Mouse (Mus musculus) kidney, embryonic 14.5 days (tissue): ENCODE measurements around the gene Ldlrad3. TPM values are rescaled to one million over a fixed set of nuclear protein-coding genes. Genes with fewer than 3 reads are reported as not detected.

Source experiments
- ATAC-seq: fragments of 200-750 bp; cut with Nextera tagmentation; 2 replicates; pipeline ENCODE4 v1.8.0; 2017; ENCODE audit warnings: moderate number of reproducible peaks, mild to moderate bottlenecking, moderate TSS enrichment, moderate library complexity; ENCODE audit not compliant: low FRiP score, low TSS enrichment
- H3K27ac ChIP-seq: fragments of 300-500 bp; sonication (generic); 2 replicates; pipeline ENCODE4 v1.5.1; 2014; ENCODE audit warnings: low read depth, mild to moderate bottlenecking, low read length, moderate library complexity, mixed read lengths
- H3K27me3 ChIP-seq: fragments of 300-500 bp; sonication (generic); 2 replicates; pipeline ENCODE4 v1.6.1; 2014; ENCODE audit warnings: mild to moderate bottlenecking, low read length; ENCODE audit not compliant: control insufficient read depth, insufficient read depth
- H3K36me3 ChIP-seq: fragments of 300-500 bp; sonication (generic); 2 replicates; pipeline ENCODE4 v1.6.1; 2014; ENCODE audit warnings: low read length, mixed read lengths; ENCODE audit not compliant: control insufficient read depth, insufficient read depth
- H3K4me1 ChIP-seq: fragments of 300-500 bp; sonication (generic); 2 replicates; pipeline ENCODE4 v1.6.1; 2014; ENCODE audit warnings: low read length, mixed read lengths; ENCODE audit not compliant: control insufficient read depth, insufficient read depth
- H3K4me2 ChIP-seq: fragments of 300-500 bp; sonication (generic); replicated peaks from 2 replicates; pipeline ENCODE4 v1.6.1; 2014; ENCODE audit warnings: low read depth, mild to moderate bottlenecking, low read length
- H3K4me3 ChIP-seq: fragments of 300-500 bp; sonication (generic); 2 replicates; pipeline ENCODE4 v1.5.1; 2014; ENCODE audit warnings: mild to moderate bottlenecking, low read length
- H3K9ac ChIP-seq: fragments of 300-500 bp; sonication (generic); 2 replicates; pipeline ENCODE4 v1.6.1; 2014; ENCODE audit warnings: low read depth, mild to moderate bottlenecking, low read length, moderate library complexity
- H3K9me3 ChIP-seq: fragments of 300-500 bp; sonication (generic); 2 replicates; pipeline ENCODE4 v1.6.1; 2016; ENCODE audit warnings: low read length; ENCODE audit not compliant: control insufficient read depth
- WGBS: fragments of 180-500 bp; shearing (Covaris S2); extraction: QIAGEN DNeasy Blood & Tissue Kit; methylation state at CpG from one replicate; pipeline ENCODE4 v1.1.7; 2014; 5-methylcytosine and 5-hydroxymethylcytosine counted together
- polyA plus RNA-seq: library from polyadenylated mRNA; unstranded; fragments of >200 nt; fragmentation: Nextera tagmentation; extraction: Ambion mirVana; gene quantifications from 2 replicates; pipeline ENCODE4 v1.2.1, GENCODE M21; 2014

Gene Ldlrad3
- polyA plus RNA-seq, 1 experiment from 2014 or later = 39.2 TPM

GRCm38 (mm10) chr2:102130198-102130845, 55.9 kb downstream of the Ldlrad3 start:
- Histone ChIP-seq H3K36me3 (no peaks in the 10 kb centered on the region), H3K4me3 (no peak overlapping the region), H3K27ac (no peak overlapping the region), H3K4me1 (peaks cover 11% of the 10 kb centered on the region), H3K27me3 (no peaks in the 10 kb centered on the region), H3K4me2 (no peak overlapping the region), H3K9ac (no peak overlapping the region), H3K9me3 (no peaks in the 10 kb centered on the region)
- 86% methylated on average over 8 of the region's 8 CpGs for WGBS
- ATAC-seq = no peak

GRCm38 (mm10) chr2:102129235-102129634, 57.0 kb downstream of the Ldlrad3 start:
- Histone ChIP-seq H3K27ac (no peak overlapping the region), H3K9ac (no peak overlapping the region), H3K4me1 (peaks cover 11% of the 10 kb centered on the region), H3K36me3 (no peaks in the 10 kb centered on the region), H3K4me3 (no peak overlapping the region), H3K27me3 (no peaks in the 10 kb centered on the region), H3K4me2 (no peak overlapping the region), H3K9me3 (no peaks in the 10 kb centered on the region)
- no peak for ATAC-seq
- 79% methylated on average over 4 of the region's 4 CpGs for WGBS

GRCm38 (mm10) chr2:102128500-102129030, 57.6 kb downstream of the Ldlrad3 start:
- no peak overlapping the region for H3K27ac ChIP-seq
- peaks cover 11% of the 10 kb centered on the region for H3K4me1 ChIP-seq
- H3K4me3 ChIP-seq = no peak overlapping the region
- no peak for ATAC-seq
- WGBS = 80% methylated on average over 14 of the region's 14 CpGs
- no peaks in the 10 kb centered on the region for H3K9me3 ChIP-seq
- H3K9ac ChIP-seq = no peak overlapping the region
- no peaks in the 10 kb centered on the region for H3K36me3 ChIP-seq
- H3K4me2 ChIP-seq = no peak overlapping the region
- no peaks in the 10 kb centered on the region for H3K27me3 ChIP-seq

GRCm38 (mm10) chr2:102127791-102128387, 58.3 kb downstream of the Ldlrad3 start:
- Histone ChIP-seq H3K36me3 (no peaks in the 10 kb centered on the region), H3K4me1 (peaks cover 5% of the 10 kb centered on the region; the same call in 1 of the 2 replicates), H3K27ac (no peak overlapping the region), H3K9me3 (no peaks in the 10 kb centered on the region), H3K4me2 (no peak overlapping the region), H3K9ac (no peak overlapping the region), H3K4me3 (no peak overlapping the region), H3K27me3 (no peaks in the 10 kb centered on the region)
- no peak for ATAC-seq
- WGBS = 83% methylated on average over 8 of the region's 8 CpGs

- Histone ChIP-seq H3K27me3 (no peaks in the 10 kb centered on the region), H3K4me1 (no peaks in the 10 kb centered on the region; the same call in 1 of the 2 replicates), H3K27ac (no peak overlapping the region), H3K9me3 (no peaks in the 10 kb centered on the region), H3K4me3 (no peak overlapping the region), H3K36me3 (no peaks in the 10 kb centered on the region), H3K9ac (no peak overlapping the region), H3K4me2 (no peak overlapping the region)
- WGBS = 81% methylated on average over 9 of the region's 9 CpGs
- no peak for ATAC-seq
Measured at GRCm38 (mm10) chr2:102127221-102127620, 59.0 kb downstream of the Ldlrad3 start.

GRCm38 (mm10) chr2:102126076-102126475, 60.1 kb downstream of the Ldlrad3 start:
- 96% methylated on average over 7 of the region's 7 CpGs for WGBS
- H3K4me3 ChIP-seq = no peak overlapping the region
- H3K4me2 ChIP-seq = no peak overlapping the region
- no peak for ATAC-seq
- no peak overlapping the region for H3K9ac ChIP-seq
- no peaks in the 10 kb centered on the region for H3K9me3 ChIP-seq
- peaks cover 4% of the 10 kb centered on the region; the same call in 1 of the 2 replicates for H3K4me1 ChIP-seq
- H3K36me3 ChIP-seq = no peaks in the 10 kb centered on the region
- no peak overlapping the region for H3K27ac ChIP-seq
- no peaks in the 10 kb centered on the region for H3K27me3 ChIP-seq

- H3K9me3 ChIP-seq = no peaks in the 10 kb centered on the region
- no peak overlapping the region for H3K27ac ChIP-seq
- H3K36me3 ChIP-seq = no peaks in the 10 kb centered on the region
- 70% methylated on average over 4 of the region's 4 CpGs for WGBS
- no peak overlapping the region for H3K4me2 ChIP-seq
- no peak overlapping the region for H3K9ac ChIP-seq
- H3K27me3 ChIP-seq = no peaks in the 10 kb centered on the region
- peaks cover 9% of the 10 kb centered on the region; the same call in 1 of the 2 replicates for H3K4me1 ChIP-seq
- no peak for ATAC-seq
- no peak overlapping the region for H3K4me3 ChIP-seq
Measured at GRCm38 (mm10) chr2:102125042-102125441, 61.1 kb downstream of the Ldlrad3 start.

GRCm38 (mm10) chr2:102122146-102122515, 64.1 kb downstream of the Ldlrad3 start:
- Histone ChIP-seq H3K9ac (no peak overlapping the region), H3K27me3 (no peaks in the 10 kb centered on the region), H3K36me3 (no peaks in the 10 kb centered on the region), H3K4me2 (no peak overlapping the region), H3K9me3 (no peaks in the 10 kb centered on the region), H3K4me1 (peaks cover 20% of the 10 kb centered on the region), H3K27ac (no peak overlapping the region), H3K4me3 (no peak overlapping the region)
- ATAC-seq = no peak
- WGBS = 73% methylated on average over 1 of the region's 1 CpGs

DNA sequence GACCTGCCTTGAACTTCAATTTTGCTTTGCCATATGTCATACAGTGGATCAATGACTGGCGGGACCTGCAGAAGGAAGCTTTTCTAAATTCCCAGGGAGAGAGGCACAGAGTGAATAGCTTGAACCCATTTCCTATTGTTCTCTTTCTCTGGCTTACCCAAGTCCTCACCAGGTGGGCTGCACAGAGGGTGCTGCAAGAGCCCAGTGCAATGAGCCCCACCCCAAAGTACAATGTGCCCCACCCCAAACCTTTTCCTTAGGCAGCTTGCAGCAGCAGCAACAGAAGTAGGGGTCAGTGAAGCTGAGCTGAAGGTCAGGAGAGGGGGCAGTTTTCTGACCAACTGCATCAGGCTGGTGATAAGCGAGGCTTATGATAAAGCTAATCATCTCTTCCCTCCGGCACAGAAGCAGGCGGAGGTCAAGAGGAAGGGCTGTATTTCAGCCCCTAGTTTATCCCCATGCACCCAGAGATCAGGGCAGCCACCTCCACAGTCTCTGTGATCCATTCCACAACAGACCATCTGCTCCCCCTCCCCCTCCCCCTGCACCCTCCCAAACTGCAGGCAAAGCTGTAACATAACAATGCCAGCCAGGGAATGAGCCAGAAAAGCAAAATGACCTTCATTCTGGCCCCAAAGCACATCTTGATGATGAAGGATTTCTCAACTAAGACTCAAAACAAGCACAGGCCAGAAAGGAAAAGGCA, 64.6 kb downstream of the Ldlrad3 start:
- no peak for ATAC-seq
- no peak overlapping the region for H3K27ac ChIP-seq
- H3K9me3 ChIP-seq = no peaks in the 10 kb centered on the region
- WGBS = 74% methylated on average over 4 of the region's 4 CpGs
- H3K4me3 ChIP-seq = no peak overlapping the region
- H3K36me3 ChIP-seq = no peaks in the 10 kb centered on the region
- H3K9ac ChIP-seq = no peak overlapping the region
- H3K4me2 ChIP-seq = no peak overlapping the region
- H3K27me3 ChIP-seq = no peaks in the 10 kb centered on the region
- H3K4me1 ChIP-seq = peaks cover 22% of the 10 kb centered on the region
